Mouse (Mus musculus): Measurements from ENCODE around the gene Ckap4. TPM values are rescaled to one million over a fixed set of nuclear protein-coding genes. Genes with fewer than 3 reads are reported as not detected.
"Not testable (repeated sequence)": the region's sequence is repeated elsewhere in the genome, so short reads cannot be mapped to it uniquely, and the experiment has no call there.

Ckap4 gene
- polyA plus RNA-seq, 1 experiment from 2014 or later: 59.2 TPM

DNA sequence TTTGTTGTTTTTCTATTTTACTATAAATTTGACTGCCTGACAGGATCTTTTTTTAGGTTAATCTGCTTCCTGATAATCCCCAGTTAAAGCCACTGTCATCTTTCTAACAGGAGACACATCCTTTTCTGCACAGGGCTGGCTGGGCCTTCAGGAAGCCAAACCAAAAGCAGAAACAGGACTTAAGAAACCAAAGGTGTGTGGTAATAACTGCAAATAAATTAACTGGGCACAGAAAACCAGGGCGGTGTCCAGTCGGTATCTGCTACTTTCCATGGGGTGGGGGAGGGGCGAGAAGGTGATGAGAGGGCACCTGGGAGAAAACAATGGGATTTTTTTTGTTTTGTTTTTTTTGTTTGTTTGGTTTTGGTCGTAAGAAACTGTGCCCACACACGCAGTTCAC lies 6.8 kb downstream of the Ckap4 start:
- Histone ChIP-seq H3K9me3 (ENCODE audit: control insufficient read depth, low read length) (no peaks in the 10 kb centered on the region), H3K27me3 (ENCODE audit: control insufficient read depth, insufficient read depth, low read length) (no peaks in the 10 kb centered on the region), H3K4me1 (replicated peaks; ENCODE audit: control insufficient read depth, insufficient read depth) (peaks cover 12% of the 10 kb centered on the region), H3K36me3 (ENCODE audit: control insufficient read depth, insufficient read depth, low read length) (peaks cover 15% of the 10 kb centered on the region), H3K9ac (ENCODE audit: low read length) (no peak overlapping the region), H3K4me3 (ENCODE audit: low read depth, low read length) (no peak overlapping the region), H3K27ac (replicated peaks) (no peak overlapping the region), H3K4me2 (replicated peaks; ENCODE audit: low read depth) (no peak overlapping the region)
- DNase-seq (ENCODE audit: low spot score) (no peak), ATAC-seq (ENCODE audit: low FRiP score, low TSS enrichment) (no peak)
- WGBS: 63% methylated on average over 5 of the region's 5 CpGs
- no peak for TF ChIP-seq CTCF (IDR thresholded peaks at IDR 0.05; ENCODE audit: low read depth)
- TF ChIP-seq EP300 (optimal IDR thresholded peaks at IDR 0.05): no peak

DNA sequence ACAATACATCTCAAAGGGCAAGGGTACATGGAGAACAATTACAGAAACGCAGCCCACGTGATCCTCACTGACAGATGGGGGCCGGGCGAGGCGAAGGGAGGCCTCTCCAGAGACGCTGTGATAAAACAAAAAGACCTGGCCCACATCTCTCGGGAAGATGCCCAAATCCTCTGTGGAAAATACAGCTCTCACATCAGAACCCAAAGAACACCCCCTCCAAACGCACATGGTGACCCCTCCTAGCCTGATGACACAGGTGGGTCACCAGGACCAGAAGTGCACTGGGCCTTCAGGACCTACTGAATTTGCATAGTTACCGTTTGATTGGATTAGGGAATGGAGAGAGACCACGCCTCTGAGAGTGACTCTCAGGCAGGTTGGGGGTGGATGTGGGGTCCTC lies 7.4 kb downstream of the Ckap4 start:
- Histone ChIP-seq H3K4me1 (replicated peaks; ENCODE audit: control insufficient read depth, insufficient read depth) (peaks cover 7% of the 10 kb centered on the region), H3K4me2 (replicated peaks; ENCODE audit: low read depth) (no peak overlapping the region), H3K36me3 (ENCODE audit: control insufficient read depth, insufficient read depth, low read length) (peaks cover 15% of the 10 kb centered on the region), H3K27ac (replicated peaks) (no peak overlapping the region), H3K4me3 (ENCODE audit: low read depth, low read length) (no peak overlapping the region), H3K27me3 (ENCODE audit: control insufficient read depth, insufficient read depth, low read length) (no peaks in the 10 kb centered on the region), H3K9ac (ENCODE audit: low read length) (no peak overlapping the region), H3K9me3 (ENCODE audit: control insufficient read depth, low read length) (no peaks in the 10 kb centered on the region)
- no peak for ATAC-seq (ENCODE audit: low FRiP score, low TSS enrichment)
- WGBS: 73% methylated on average over 10 of the region's 10 CpGs
- TF ChIP-seq CTCF (IDR thresholded peaks at IDR 0.05; ENCODE audit: low read depth): no peak
- no peak for TF ChIP-seq EP300 (optimal IDR thresholded peaks at IDR 0.05)
- no peak for DNase-seq (ENCODE audit: low spot score)

DNA sequence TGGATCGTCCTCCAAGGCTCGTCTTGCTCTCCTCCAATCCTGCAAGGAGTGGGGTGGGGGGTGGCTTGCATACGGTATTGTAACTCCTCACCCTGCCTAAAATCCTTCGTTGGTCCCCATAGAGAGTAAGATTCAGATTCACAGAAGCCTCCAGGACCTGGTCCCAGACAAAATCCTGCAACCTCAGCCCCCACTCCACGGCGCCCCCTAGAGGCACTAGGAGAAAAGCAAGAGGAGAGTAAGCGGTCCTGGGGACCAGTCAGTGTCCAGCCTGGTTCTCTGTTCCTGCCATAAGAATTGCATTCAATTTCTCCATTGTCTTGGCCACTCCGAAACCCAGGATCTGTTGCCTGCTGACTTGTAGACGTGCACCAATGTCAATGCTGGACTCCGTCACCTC lies 10.2 kb downstream of the Ckap4 start:
- Histone ChIP-seq H3K27ac (replicated peaks) (no peak overlapping the region), H3K4me3 (ENCODE audit: low read depth, low read length) (no peak overlapping the region), H3K36me3 (ENCODE audit: control insufficient read depth, insufficient read depth, low read length) (peaks cover 12% of the 10 kb centered on the region), H3K9ac (ENCODE audit: low read length) (no peak overlapping the region), H3K4me1 (replicated peaks; ENCODE audit: control insufficient read depth, insufficient read depth) (no peaks in the 10 kb centered on the region), H3K4me2 (replicated peaks; ENCODE audit: low read depth) (no peak overlapping the region), H3K9me3 (ENCODE audit: control insufficient read depth, low read length) (no peaks in the 10 kb centered on the region), H3K27me3 (ENCODE audit: control insufficient read depth, insufficient read depth, low read length) (no peaks in the 10 kb centered on the region)
- WGBS: 51% methylated on average over 10 of the region's 10 CpGs
- TF ChIP-seq EP300 (optimal IDR thresholded peaks at IDR 0.05) (no peak), CTCF (IDR thresholded peaks at IDR 0.05; ENCODE audit: low read depth) (peak; percentile 68)
- ATAC-seq (ENCODE audit: low FRiP score, low TSS enrichment) (no peak), DNase-seq (ENCODE audit: low spot score) (no peak)

DNA sequence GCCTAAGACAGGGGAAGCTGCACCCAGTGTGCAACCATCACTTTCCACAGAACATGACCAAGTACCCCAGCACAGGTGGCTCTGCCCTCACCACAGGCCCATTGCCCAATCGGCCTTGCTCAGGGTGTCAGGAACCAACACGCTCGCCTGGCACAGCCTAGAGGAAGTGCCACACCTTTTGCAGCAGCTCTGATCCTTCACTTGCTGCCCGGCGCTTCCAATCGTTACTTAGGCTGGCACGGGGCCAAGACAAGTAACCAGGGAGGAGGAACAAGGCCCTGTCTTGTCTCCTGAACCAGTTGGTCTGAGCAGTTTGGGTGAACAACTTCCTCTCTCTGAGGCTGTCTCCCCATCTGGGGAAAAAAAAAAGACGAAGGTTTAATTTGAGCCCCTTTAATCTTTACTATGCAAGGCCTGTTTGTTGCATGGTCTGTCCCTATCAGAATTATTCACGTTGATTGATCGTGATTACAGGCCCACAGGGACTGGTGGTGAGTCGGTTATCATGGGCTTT lies 17.4 kb downstream of the Ckap4 start:
- peak overlapping the region; percentile 18; the same call in 1 of the 2 replicates for H3K27ac ChIP-seq (replicated peaks)
- WGBS: 39% methylated on average over 11 of the region's 11 CpGs

DNA sequence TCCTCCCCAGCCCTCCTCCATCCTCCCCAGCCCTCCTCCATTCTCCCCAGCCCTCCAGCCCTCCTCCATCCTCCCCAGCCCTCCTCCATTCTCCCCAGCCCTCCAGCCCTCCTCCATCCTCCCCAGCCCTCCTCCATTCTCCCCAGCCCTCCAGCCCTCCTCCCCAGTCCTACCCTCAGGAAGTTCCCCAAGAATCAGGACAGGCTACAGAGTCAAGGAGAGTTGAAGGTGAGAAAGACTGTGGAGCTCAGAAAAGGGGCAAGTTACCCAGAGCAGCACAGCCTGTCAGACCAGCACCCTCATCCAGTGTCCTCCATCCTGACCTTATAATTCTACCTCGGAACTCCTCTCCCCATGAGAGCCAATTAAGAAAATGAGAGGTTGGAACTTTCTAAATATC lies 17.9 kb downstream of the Ckap4 start:
- DNase-seq (ENCODE audit: low spot score); ATAC-seq (ENCODE audit: low FRiP score, low TSS enrichment); H3K9me3 ChIP-seq (ENCODE audit: control insufficient read depth, low read length); H3K36me3 ChIP-seq (ENCODE audit: control insufficient read depth, insufficient read depth, low read length); H3K4me2 ChIP-seq (replicated peaks; ENCODE audit: low read depth); H3K4me1 ChIP-seq (replicated peaks; ENCODE audit: control insufficient read depth, insufficient read depth); H3K9ac ChIP-seq (ENCODE audit: low read length); H3K4me3 ChIP-seq (ENCODE audit: low read depth, low read length); H3K27me3 ChIP-seq (ENCODE audit: control insufficient read depth, insufficient read depth, low read length): not testable (repeated sequence)
- 61% methylated on average over 1 of the region's 1 CpGs for WGBS
- H3K27ac ChIP-seq (replicated peaks): peak overlapping the region; percentile 18; the same call in 1 of the 2 replicates

More for the DNA sequence above, 17.4 kb downstream of the Ckap4 start:
- DNase-seq (ENCODE audit: low spot score) (peak; percentile 73), ATAC-seq (ENCODE audit: low FRiP score, low TSS enrichment) (peak; percentile 83)
- H3K27me3 ChIP-seq (ENCODE audit: control insufficient read depth, insufficient read depth, low read length): no peaks in the 10 kb centered on the region
- TF ChIP-seq CTCF (IDR thresholded peaks at IDR 0.05; ENCODE audit: low read depth): no peak
- no peak overlapping the region for H3K4me2 ChIP-seq (replicated peaks; ENCODE audit: low read depth)
- no peaks in the 10 kb centered on the region for H3K36me3 ChIP-seq (ENCODE audit: control insufficient read depth, insufficient read depth, low read length)
- no peak overlapping the region for H3K4me3 ChIP-seq (ENCODE audit: low read depth, low read length)
- H3K9ac ChIP-seq (ENCODE audit: low read length): no peak overlapping the region
- H3K9me3 ChIP-seq (ENCODE audit: control insufficient read depth, low read length): no peaks in the 10 kb centered on the region
- no peaks in the 10 kb centered on the region for H3K4me1 ChIP-seq (replicated peaks; ENCODE audit: control insufficient read depth, insufficient read depth)

DNA sequence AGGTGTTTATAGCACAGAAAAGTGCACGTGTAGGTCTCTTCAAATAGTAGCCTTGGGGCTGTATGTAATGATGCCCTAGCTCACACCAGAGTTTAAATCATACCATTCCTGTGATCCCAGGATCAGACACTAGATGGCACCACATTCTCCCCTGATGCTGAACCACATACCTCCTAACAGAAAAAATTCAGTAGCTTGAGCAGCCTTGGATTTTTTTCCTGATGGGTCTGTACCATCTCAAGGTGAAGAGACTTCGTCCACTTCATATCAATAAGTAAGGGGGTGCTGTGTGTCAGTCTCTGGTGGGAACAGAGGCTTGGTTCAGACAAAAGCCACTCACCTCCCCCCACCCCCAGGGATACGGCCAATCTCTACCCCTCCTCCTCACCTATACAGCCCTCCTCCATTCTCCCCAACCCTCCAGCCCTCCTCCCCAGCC lies 18.3 kb downstream of the Ckap4 start:
- 19% methylated on average over 3 of the region's 3 CpGs for WGBS
- Histone ChIP-seq H3K27me3 (ENCODE audit: control insufficient read depth, insufficient read depth, low read length) (no peaks in the 10 kb centered on the region), H3K27ac (replicated peaks) (no peak overlapping the region), H3K4me1 (replicated peaks; ENCODE audit: control insufficient read depth, insufficient read depth) (no peaks in the 10 kb centered on the region), H3K4me2 (replicated peaks; ENCODE audit: low read depth) (no peak overlapping the region), H3K9me3 (ENCODE audit: control insufficient read depth, low read length) (no peaks in the 10 kb centered on the region), H3K4me3 (ENCODE audit: low read depth, low read length) (no peak overlapping the region), H3K36me3 (ENCODE audit: control insufficient read depth, insufficient read depth, low read length) (no peaks in the 10 kb centered on the region), H3K9ac (ENCODE audit: low read length) (no peak overlapping the region)
- DNase-seq (ENCODE audit: low spot score): peak; percentile 79
- ATAC-seq (ENCODE audit: low FRiP score, low TSS enrichment): peak; percentile 72
- TF ChIP-seq EP300 (optimal IDR thresholded peaks at IDR 0.05) (no peak), CTCF (IDR thresholded peaks at IDR 0.05; ENCODE audit: low read depth) (peak; percentile 92)
